Mouse (Mus musculus) T-helper 2 cell (primary cell): ENCODE data around the gene Sh3d21.

Source experiments
- in situ Hi-C: fragments of 300-600 bp; cut with MboI, MseI; formaldehyde crosslinking; loops from one replicate; pipeline ENCODE4 v1.15.1; 2025; ENCODE audit warnings: high pct_unique_total_duplicates

Sh3d21 gene

DNA sequence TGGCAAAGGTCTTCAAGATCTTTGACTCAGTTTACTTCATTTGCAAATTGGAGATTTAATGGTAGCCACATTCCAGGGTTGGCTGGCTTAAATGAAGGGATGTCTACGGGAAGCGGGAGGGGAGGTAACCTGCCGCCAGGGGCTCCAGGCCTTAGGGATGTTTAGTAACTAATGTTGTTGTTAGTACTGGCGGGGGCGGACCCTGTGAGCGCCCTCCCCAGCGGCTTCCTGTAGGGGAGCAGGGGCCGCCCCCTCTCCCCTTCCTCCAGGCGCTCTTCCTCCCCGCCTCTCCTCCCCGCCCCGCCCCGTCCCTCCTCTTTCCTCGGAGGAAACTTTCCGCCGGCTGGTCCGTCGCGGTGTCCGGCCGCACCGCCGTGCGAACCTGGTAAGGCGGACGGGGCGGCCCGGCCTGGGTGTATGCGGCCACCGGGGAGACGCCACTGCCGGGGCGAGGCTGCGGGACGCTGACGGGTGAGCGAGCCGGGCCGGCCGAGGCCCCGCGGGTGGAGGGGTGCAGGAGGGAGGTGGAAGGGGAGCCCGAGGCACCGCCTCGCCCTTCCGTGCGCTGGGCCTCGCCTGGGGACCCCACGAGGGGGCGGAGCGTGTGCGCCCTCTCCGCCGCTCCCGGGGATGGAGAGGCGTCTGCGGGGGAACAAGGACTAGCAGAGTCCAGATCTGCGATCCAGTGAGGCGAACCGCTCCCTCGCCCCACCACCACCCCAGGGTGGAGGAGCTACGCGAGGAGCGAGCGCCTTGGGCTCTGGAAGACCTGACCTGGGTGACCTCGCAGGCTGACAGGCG is 14.9 kb downstream of the Sh3d21 start:
- in situ Hi-C loops = no loop called here

DNA sequence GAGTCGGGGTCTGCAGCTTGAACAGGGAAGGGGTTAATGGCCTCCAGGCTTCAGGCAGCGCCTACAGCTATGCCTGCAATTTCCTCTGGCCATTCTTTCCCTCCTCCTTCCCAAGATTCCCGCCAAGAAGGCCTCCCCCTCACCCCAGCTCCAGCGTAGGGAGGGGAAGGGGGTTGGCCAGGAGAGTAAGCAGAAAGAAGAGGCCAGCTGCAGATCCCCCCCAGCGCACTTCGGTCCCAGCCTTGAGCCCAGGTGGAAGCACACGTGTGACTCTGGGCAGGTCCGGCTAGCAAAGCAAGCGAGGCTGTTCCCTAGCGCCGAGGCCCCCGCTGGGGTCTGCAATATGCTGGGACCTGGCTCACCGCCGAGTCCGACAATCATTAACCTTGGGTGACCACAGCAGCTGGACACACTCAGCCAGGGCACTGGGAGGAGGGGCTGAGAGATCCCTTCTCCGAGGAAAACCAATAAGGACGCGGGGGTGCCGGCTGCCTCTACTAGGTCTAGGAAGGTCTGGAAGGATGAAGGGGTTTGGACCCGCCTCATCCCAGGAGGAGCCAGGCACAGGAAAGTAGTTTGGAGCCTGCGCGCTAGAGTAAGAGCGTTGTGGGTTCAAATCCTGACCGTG is 15.6 kb downstream of the Sh3d21 start, which contains the start of gene Eva1b:
Gene Eva1b (plus strand): TSS at position 212 of the 628 bp plus-strand sequence.
- in situ Hi-C loops = no loop called here

DNA sequence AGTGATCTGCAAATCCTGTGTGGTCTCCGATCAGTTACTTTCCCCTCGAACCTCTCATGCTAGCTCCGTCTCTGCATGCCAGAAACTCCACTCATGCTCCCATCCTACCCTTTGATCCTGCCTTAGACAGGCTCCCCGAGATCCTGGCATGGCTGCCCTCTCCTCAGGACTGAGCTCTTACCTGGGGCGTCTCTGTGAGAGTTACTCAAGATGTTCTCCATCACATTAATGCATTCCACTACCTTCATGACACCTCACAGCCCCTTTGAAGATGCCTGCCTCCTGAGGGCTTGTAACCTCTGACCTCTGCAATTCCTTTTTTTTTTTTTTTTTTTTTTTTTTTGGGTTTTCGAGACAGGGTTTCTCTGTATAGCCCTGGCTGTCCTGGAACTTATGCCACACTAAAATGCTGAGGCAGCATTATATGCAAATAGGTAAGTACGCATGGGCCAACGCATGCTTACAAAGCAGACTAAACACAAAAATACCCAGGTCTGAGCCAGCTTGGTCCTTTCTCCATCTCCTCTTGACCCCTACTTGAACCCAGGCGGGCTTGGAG is 16.2 kb downstream of the Sh3d21 start:
- in situ Hi-C loops = no loop called here

DNA sequence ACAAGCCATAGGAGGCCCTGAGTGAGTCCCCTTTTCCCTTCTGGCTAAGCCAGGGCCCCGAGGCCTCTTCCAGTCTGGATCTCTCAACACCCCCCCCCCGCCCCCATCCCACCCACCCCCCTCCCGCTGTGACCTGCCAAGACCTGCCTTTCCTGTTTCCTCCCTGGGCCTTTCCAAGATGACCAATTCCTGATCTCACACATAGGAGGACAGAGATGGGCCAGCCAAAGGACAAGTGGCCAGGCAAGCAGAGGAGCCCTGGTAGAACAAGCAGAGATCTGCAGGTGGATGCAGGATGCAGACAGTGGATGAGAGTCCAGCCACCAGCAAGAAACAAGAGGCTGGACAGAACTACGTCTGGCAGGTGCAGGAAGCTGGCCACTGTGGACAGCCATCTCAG is 17.9 kb downstream of the Sh3d21 start:
- in situ Hi-C loops = no loop called here

DNA sequence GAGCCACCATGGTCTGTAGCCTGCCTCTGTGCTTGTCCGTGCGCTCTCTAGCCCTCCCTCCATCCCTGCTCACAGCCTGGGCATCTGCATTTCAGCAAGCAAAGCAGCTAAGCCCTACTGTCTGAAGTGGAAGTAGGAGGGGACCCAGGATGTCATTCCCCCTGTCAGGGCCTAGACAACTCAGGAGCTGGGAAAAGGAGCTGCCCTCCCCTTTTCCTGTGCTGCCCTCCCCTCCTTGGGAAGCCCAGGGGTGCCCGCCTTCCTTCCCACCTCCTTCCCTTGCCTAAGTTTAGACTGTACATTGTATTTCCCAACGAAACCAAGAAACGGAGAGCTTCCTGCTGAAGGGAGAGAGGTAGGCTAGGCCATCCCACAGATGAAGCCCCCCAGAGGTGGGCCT is 22.3 kb downstream of the Sh3d21 start:
- in situ Hi-C loops = no loop called here

DNA sequence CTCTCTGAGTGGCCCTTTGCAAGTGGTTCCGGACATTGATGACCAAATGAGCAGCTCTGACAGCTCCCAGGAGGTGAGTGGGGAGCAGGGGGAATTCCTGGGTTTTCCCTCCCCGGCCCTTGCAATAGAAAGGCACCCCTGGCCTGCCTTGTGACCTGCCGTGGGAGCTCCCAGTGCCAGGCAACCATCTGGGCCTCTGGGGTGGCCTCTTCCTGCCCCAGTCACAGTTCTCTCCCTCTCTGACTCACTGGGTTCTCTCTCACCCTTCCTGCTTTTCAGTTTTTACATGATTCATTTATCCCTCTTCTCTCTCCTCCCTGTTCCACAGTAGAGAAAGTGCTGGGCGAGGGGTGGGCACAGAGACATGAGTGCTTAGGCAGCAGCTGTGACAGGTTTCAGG is 25.5 kb downstream of the Sh3d21 start:
- in situ Hi-C loops = loop anchor here (10.0 kb wide), 1 partner anchor 383 kb away; no protein-coding TSS in a partner anchor

DNA sequence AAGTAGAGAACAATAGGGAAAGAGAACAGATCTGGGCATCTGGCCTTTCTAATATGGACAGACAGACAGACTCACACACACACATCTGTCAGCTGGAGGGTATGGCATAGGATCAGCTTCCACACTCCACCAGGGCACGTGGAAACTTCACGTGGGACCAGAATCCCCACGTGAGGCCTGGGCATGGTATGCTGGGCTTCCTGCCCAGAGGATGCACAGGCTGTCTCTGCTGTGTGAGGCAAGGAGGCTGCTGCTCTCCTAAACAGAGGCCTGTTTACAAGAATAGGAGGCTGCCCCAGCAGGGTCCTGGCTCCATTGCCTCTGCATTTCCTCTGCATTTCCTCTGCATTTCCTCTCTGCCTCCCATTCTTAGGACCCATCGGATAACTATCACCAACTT is 28.7 kb downstream of the Sh3d21 start:
- in situ Hi-C loops = loop anchor here (10.0 kb wide), 1 partner anchor 380 kb away; no protein-coding TSS in a partner anchor

DNA sequence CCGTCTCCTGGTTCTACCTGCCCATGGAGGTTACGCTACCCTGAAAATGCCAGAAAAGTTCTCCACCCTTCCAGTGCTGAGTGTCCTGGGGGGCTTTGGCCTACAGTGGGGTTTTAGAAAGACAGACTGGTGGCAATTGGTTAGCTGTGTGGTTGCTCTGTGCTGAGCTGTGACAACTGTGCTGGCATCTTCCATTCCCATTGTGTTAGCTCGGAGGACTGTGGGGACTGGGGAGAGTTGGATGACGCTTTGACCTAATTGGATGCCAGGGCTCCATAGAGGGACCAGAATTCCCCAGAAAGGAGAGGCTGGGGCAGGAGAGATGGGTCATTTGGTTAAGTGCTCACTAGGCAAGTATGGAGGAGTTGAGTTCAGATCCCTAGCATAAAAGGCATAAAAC is 29.1 kb downstream of the Sh3d21 start:
- in situ Hi-C loops = loop anchor here (10.0 kb wide), 1 partner anchor 379 kb away; no protein-coding TSS in a partner anchor

DNA sequence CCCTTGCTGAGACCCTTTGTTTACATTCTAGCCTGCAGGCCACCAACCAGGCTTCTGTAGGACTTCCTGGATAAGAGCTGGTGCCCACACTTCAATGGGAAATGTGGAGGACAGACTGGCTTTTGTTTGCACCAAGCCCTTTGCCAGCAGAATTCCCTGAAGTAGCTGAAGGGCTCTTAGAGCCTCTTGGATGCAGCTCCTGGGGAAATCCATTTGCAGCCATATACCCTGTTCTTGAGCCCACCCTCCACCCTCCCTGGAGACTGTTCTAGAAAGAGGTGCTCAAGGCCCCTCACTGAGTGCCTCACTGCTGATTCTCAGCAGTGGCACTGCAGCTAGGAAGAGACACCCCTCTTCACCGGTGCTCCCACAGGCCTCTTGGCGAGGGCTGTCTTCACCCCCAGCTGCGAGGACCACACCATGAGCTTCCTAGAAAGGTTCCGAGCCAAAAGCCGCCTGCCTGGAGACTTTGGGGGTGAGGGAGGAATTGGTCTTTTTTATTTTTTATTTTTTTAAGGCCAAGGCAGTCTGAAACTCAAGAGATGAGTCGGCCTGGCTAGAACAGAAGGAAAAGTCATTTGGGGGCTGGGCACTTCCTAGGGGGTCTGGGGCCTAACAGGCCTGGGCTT is 30.5 kb downstream of the Sh3d21 start:
- in situ Hi-C loops = loop anchor here (10.0 kb wide), 1 partner anchor 378 kb away; no protein-coding TSS in a partner anchor

DNA sequence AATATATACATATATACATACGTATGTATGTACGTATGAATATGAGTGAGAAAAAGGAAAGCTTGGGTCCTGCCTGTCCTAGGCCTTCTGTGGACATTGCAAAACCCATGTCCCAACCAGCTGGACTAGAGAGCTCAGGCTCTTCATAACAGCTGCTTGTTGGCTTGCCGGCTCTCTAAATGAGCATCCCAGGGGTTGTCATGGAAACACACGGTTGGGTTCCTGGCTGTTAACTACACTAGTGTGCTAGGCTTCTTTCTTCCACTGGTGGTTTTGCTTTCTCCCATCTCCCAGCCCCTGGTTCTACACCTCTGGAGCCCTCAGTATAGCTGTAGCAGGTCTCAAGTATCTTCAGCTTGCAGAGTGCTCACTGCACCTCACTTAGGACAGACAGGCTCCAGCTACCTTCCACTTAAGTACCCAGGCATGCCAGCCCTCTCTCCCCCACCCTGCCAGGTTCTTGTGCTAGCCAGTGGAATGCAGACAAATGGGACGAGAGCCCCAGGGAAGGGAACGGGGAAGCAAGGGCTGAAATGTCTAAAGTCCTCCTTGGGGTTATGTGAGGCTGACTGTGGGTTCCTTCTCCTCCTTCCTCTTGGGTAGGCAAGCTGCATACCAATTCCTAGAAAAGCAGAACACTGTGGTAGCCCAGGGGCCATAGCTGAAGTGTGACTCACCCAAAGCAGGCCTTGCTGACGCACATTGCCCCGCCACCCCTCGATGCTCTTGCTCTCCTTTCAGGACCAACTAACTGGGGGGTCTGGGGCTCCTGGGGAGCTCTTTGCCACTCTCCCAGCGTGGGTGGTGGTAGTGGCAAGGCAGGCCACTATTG is 31.8 kb downstream of the Sh3d21 start:
- in situ Hi-C loops = loop anchor here (10.0 kb wide), 1 partner anchor 377 kb away; no protein-coding TSS in a partner anchor

DNA sequence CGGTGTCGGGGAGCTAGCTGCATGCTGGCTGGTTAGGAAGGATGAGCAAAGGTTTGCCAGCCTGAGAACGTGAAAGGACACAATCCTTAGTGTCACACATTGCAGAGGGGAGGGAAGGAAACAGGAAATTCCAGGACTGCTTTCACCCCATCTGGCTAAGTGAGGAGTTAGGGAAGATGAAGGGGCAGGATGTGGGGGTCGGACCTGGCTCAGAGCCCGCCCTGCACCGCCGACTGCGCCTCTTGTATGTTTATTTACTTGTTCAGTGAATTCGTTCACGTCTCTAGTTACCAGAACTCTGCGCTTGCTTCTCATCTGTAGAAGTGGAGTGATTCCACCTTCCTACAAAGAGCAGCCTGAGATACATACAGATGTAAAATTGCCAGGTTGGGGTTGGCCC is 32.8 kb downstream of the Sh3d21 start:
- in situ Hi-C loops = loop anchor here (10.0 kb wide), 1 partner anchor 376 kb away; no protein-coding TSS in a partner anchor

DNA sequence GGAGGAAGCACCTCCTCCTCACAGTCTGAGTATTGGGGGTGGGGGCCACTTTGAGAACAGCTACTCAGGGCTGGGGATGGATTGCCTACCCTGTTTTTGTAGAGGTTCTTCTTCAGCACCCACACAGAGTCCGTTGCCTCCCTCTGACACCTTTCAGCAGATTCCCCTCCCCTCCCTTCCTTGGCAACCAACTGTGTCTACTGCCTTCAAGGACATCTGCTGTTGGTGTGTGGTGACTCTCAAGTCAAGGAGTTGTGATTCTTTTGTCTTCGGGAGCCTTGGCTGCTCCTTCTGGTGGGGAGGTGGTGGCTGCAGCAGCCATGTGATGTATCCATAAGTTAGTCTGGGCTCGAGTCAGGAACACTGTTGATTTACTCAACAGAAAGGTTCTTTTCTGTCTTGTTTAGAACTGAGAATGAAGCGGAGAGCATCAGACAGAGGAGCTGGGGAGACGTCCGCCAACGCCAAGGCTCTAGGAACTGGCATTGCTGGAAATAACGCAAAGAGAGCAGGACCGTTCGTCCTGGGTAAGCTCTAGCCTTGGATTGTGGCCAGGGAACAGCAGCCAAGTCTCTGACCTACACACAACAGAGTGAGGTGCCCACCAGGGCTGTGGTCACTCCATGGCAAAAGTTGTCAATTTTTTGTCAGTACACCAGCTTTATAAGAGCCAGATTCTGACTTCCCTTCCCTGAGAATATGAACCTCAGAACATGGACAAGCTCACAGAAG is 39.8 kb downstream of the Sh3d21 start:
- in situ Hi-C loops = no loop called here

DNA sequence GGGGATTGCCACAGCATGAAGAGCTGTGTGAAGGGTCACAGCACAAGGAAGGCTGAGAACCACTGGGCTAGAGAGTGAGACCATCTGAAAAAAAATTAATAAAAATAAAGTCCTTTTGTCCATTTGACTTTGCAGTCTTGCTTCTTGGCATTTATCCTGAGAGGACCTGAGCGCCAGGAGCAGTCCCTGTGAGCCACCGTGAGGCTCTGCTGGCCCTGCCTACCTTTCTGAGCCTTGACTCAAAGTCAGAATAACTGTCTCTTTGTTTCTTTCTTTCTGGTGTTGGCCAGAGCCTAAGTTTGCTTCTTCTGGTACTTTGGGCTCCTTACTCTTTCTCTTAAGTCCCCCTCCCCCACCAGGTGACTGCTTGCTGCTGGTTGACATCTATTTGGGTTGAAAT is 42.8 kb downstream of the Sh3d21 start:
- in situ Hi-C loops = no loop called here

DNA sequence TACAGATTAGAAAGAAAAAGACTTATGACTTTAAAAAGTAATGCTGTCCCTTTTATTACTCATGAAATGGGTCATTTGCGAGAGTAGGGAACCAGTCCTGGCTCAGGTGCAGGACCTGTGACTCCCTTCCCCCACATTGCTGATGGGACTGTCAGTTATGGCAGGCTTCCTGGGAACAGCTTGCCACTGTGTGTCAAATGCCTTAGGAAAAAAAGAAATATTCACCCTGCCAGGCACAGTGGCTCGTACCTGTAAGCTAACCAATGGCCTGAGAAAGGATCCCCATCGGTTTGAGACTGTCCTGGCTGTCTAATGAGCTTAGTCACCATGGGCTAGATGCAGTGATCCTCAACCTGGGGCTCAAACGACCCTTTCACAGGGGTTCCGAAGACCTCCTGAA is 43.2 kb downstream of the Sh3d21 start:
- in situ Hi-C loops = no loop called here

DNA sequence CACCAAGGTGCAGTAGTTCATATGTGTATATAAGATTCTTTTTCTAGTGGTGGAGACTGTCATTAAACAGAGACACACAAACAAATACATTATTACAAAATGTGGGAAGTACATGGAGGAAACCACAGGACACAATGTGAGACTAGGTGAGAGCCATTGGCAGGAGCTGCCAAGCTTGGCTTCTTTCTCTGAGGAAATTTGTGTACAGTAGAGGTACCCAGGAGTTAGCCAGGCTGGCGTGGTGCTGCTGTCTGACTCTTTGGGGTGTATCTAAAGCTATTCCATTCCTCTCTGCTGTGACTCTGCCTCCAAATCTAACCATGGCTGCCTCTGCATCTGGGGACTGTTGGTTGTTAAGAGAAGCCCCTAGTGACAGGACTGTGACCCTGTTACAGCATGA is 44.2 kb downstream of the Sh3d21 start:
- in situ Hi-C loops = loop anchor here (5.0 kb wide), 1 partner anchor 37 kb away; no protein-coding TSS in a partner anchor

DNA sequence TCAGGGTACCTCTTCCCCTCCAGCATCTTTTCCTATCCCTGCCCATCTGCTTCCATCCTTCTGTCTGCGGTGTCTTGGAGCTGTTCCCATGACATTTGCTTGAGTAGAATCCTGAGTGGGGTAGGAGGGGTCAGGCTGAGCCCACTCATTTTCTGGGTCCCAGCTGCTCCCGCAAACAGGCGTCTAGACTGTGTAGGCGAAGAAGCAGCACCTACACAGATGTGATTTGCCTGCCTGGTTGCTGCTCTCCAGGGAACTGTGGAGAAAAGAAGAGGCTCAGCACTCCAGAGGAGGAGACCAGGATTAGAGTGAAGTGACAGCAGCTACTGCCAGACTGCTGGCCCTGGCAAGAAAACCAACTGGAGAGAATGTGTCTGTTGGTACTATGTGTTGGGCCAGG is 44.6 kb downstream of the Sh3d21 start:
- in situ Hi-C loops = loop anchor here (5.0 kb wide), 1 partner anchor 36 kb away; no protein-coding TSS in a partner anchor

DNA sequence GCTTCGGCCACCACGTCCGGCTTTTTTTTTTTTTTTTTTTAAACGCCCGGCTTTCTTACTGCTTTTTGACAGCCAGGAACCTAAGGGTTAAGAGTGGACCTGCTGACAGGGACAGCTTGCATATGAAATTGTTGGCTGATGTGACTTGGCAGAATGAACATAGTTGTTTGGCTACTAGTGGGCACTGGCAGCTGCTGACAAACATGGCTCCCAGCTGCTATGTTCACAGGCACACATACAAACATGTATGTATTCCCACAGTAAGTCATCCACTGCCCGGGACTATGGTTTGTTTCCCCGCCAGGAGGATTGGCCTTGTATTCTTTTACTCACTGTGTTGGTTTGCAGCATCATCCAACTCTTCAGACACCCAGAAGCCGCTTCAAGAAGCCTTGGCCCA is 46.2 kb downstream of the Sh3d21 start:
- in situ Hi-C loops = loop anchor here (5.0 kb wide), 1 partner anchor 35 kb away; no protein-coding TSS in a partner anchor

DNA sequence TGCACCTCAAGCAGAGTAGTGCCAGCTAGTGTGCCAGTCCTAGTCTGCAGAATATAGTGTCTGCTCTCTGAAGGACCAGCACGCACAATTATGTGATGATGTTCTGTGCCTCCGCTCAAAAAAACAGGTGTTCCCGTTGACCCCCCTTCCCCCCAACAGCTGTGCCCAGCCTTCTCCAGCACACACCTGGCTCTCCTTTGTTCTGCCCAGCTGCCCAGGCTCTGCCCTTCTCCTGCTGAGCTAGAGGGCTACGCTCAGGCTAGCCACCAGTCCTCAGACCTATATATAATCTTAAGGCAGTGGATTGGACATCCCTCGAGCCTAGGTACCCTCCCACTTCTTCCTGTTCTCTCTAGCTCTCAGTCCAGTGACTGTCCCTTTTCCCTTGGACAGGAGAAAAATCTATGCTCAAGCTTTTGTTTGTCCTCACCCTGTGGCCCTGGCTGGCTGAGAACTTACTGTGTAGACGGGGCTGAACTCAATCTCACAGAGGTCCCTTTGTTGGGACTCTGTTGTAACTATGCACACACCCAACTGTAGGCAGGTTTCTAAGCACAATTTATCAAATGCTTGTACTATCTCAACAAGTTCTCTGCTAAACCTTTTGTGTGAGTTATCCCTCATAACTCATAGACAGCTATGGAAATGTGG is 47.3 kb downstream of the Sh3d21 start:
- in situ Hi-C loops = loop anchor here (5.0 kb wide), 1 partner anchor 34 kb away; no protein-coding TSS in a partner anchor

DNA sequence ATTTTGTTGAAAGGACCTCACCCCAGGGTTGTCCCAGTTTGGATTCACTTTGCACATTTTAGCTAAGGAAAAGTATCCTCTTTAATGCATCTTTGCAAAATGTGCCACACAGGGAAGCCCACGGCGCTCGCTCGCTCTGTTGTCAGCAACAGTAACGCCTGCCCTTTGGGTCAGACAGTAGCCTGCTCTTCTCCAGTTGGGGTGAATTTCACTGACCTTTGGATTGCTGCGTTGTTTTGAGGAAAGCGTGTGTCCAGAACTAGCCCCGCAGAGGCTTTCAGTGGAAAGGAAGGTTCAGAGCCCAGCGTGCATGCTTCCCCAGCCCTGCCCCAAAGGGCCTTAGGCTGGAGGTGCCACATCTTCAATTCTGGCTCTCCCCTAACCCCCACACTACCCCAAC is 47.9 kb downstream of the Sh3d21 start:
- in situ Hi-C loops = loop anchor here (5.0 kb wide), 1 partner anchor 33 kb away; no protein-coding TSS in a partner anchor

DNA sequence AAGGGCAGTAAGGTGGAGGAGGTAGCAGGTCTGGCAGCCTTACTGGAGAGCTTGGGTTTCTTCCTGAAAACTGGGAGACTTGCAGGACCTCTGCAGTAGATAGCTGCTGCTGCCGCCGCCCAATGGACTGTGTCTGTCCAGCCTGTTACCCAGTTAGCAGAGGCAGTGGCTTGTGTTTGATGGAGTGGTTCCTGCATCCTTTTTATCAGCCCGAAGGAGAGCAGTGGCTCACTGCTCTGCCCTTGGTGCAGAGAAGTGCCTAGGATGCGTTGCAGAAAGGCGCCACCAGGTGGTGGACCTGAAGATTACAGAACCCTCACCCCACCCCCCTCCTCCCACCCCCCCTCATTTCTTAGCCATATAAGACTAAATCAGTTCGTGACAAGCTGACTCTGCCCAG is 49.3 kb downstream of the Sh3d21 start:
- in situ Hi-C loops = no loop called here
